Mouse (Mus musculus): ENCODE data around the gene Rbms3.

GRCm38 (mm10) chr9:117243365-117243764, 386.3 kb downstream of the Rbms3 start:
- no peak for TF ChIP-seq CTCF (conservative IDR thresholded peaks at IDR 0.05; ENCODE audit: insufficient read depth, insufficient read length, low read depth, low read length)
- TF ChIP-seq POLR2A (IDR thresholded peaks at IDR 0.05; ENCODE audit: low read depth, low read length) = no peak
